Mouse (Mus musculus) liver, embryonic 14.5 days (tissue): Measurements from ENCODE around the gene Me1. TPM values are rescaled to one million over a fixed set of nuclear protein-coding genes. Genes with fewer than 3 reads are reported as not detected.

Experiments used
- ATAC-seq: fragments of 200-750 bp; cut with Nextera tagmentation; 2 replicates; pipeline ENCODE4 v1.8.0; 2017; ENCODE audit warnings: moderate number of reproducible peaks, mild to moderate bottlenecking, moderate library complexity; ENCODE audit not compliant: insufficient read depth
- DNase-seq, 3 experiments: peaks; one replicate each; pipeline ENCODE4 v3.0.0-alpha.2; 2012 to 2013; ENCODE audit warnings: low read depth in 3 of 3, low spot score in 3 of 3
- H3K27ac ChIP-seq: fragments of 300-500 bp; sonication (generic); 2 replicates; pipeline ENCODE4 v1.5.1; 2014; ENCODE audit warnings: moderate library complexity, mild to moderate bottlenecking, control low read depth, inconsistent platforms
- H3K27me3 ChIP-seq: fragments of 300-500 bp; sonication (generic); 2 replicates; pipeline ENCODE4 v1.6.1; 2014; ENCODE audit warnings: mild to moderate bottlenecking, low read length, moderate library complexity; ENCODE audit not compliant: control insufficient read depth, insufficient read depth
- H3K36me3 ChIP-seq: fragments of 300-500 bp; sonication (generic); replicated peaks from 2 replicates; pipeline ENCODE4 v1.6.1; 2014; ENCODE audit warnings: low read depth; ENCODE audit not compliant: control insufficient read depth, insufficient read depth
- H3K4me1 ChIP-seq, 2 experiments: fragments of 200-500 bp in 1 of 2; fragments of 300-500 bp in 1 of 2; sonication (generic) in 1 of 2; replicated peaks; 2 replicates each; pipeline ENCODE4 v1.6.1; 2012 to 2014; ENCODE audit warnings: antibody characterized with exemption in 1 of 2, inconsistent platforms in 1 of 2, low read length in 1 of 2; ENCODE audit not compliant: control insufficient read depth in 2 of 2, insufficient read depth in 2 of 2
- H3K4me2 ChIP-seq: fragments of 300-500 bp; sonication (generic); 2 replicates; pipeline ENCODE4 v1.6.1; 2014; ENCODE audit warnings: low read depth, mild to moderate bottlenecking, control low read depth, moderate library complexity
- H3K4me3 ChIP-seq, 2 experiments: fragments of 200-500 bp in 1 of 2; fragments of 300-500 bp in 1 of 2; sonication (generic) in 1 of 2; 2 replicates each; pipeline ENCODE4 v1.5.1; 2012 to 2014; ENCODE audit warnings: low read depth in 2 of 2, low read length in 2 of 2, mild to moderate bottlenecking in 2 of 2, control low read depth in 1 of 2, inconsistent platforms in 1 of 2, moderate library complexity in 1 of 2; ENCODE audit not compliant: insufficient read depth in 1 of 2
- H3K9ac ChIP-seq: fragments of 300-500 bp; sonication (generic); replicated peaks from 2 replicates; pipeline ENCODE4 v1.6.1; 2014; ENCODE audit warnings: mild to moderate bottlenecking, control low read depth, moderate library complexity
- H3K9me3 ChIP-seq: fragments of 300-500 bp; sonication (generic); 2 replicates; pipeline ENCODE4 v1.6.1; 2016; ENCODE audit warnings: low read length, mixed read lengths; ENCODE audit not compliant: control insufficient read depth
- CTCF ChIP-seq: IDR thresholded peaks from 2 replicates; pipeline ENCODE4 v1.5.1; 2016; ENCODE audit warnings: antibody characterized with exemption, low read depth, control low read depth
- EP300 ChIP-seq: IDR thresholded peaks from 2 replicates; pipeline ENCODE4 v1.6.1; 2016; ENCODE audit warnings: antibody characterized with exemption, low read depth
- WGBS: fragments of 180-500 bp; shearing (Covaris S2); extraction: QIAGEN DNeasy Blood & Tissue Kit; methylation state at CpG from one replicate; pipeline ENCODE4 v1.1.7; 2014; ENCODE audit not compliant: insufficient replicate concordance; 5-methylcytosine and 5-hydroxymethylcytosine counted together
- polyA plus RNA-seq, 2 experiments: library from polyadenylated mRNA; depleted of rRNA in 1 of 2; stranded (reverse) in 1 of 2; unstranded in 1 of 2; fragments of >200 nt; fragmentation: Nextera tagmentation in 1 of 2; extraction: Ambion mirVana in 1 of 2; gene quantifications; 2 replicates each; pipeline versions ENCODE4 v1.2.1 to v1.2.3; 2012 to 2014

Me1 gene
- polyA plus RNA-seq, 2 experiments, result 1.8 to 3.6 TPM

DNA sequence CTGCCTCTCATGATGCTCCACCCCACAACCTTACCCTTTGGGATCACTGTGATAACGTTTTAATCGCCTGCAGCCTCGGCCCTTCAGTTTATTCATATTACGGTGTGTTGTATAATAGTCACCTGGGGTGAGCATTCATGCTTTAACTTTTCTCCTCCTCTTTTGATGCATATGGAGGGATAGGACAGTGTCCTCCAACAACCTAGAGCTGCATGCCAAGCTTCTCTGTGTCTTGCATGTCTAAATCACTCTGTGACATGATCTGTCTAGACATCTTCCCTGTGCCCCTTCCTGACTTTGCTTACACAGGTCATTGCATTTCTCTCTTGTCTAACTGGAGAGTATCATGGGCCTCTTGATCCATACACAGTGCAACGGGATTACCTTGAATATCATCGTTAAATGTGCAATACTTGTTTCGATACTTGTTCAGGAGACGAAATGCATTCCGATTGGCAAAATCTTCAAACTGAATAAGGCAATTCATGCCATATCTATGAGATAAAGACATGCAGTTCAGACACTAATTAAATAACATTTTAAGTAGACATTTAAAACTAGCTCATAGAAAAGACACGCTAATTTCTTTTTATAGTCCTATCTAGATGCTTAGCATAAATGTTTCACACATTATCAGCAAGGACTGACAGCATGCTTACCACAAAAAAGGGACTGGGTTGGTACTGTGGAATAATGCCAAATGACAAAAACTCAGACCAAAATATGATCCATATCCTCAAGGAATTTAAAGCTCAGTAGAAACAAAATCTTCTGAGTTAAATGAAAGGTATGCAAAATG lies 76.2 kb downstream of the Me1 start:
- 73% methylated on average over 10 of the region's 10 CpGs for WGBS
- H3K9me3 ChIP-seq, result no peaks in the 10 kb centered on the region
- no peak for DNase-seq
- no peak overlapping the region for H3K4me3 ChIP-seq
- no peak for ATAC-seq
- no peak overlapping the region for H3K9ac ChIP-seq
- no peaks in the 10 kb centered on the region for H3K36me3 ChIP-seq
- H3K4me1 ChIP-seq, result no peaks in the 10 kb centered on the region
- no peaks in the 10 kb centered on the region for H3K27me3 ChIP-seq
- H3K4me2 ChIP-seq, result no peak overlapping the region
- TF ChIP-seq CTCF, result no peak
- no peak for TF ChIP-seq EP300
- no peak overlapping the region for H3K27ac ChIP-seq

DNA sequence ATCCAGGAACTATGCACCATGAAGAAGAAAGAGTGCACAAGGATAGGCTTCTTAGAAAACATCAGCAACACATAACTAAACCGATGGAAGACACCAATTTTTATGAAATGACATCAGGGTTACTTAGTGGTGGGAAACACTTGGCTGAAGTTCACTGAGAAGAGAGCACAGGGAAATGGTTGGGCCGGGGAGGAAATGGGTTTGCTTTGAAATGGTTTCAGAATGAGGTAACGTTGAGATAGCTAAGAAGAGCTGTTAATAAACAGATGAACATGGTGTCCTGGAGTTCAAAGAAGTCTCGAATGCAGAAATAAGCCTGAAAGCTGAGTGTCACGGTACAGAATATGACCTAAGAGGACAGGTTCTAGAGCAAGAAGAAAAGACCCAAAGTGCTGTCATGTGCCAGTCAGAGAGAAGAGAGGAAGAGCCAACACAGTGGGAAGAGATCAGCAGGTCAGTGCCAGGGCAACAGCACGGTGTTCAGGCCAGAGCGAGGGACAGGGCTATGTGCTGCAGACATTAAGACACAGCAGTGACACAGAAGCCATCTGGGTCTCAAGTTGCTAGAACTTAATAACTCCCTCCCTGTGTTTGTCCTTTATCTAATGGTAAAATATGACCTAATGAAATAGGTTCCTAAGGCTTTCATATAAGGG lies 77.8 kb downstream of the Me1 start:
- TF ChIP-seq EP300, result no peak
- 48% methylated on average over 7 of the region's 7 CpGs for WGBS
- Histone ChIP-seq H3K36me3 (no peaks in the 10 kb centered on the region), H3K27ac (no peak overlapping the region), H3K9ac (no peak overlapping the region), H3K4me3 (no peak overlapping the region), H3K4me1 (no peaks in the 10 kb centered on the region), H3K4me2 (no peak overlapping the region), H3K9me3 (no peaks in the 10 kb centered on the region), H3K27me3 (no peaks in the 10 kb centered on the region)
- ATAC-seq (no peak), DNase-seq (no peak)

DNA sequence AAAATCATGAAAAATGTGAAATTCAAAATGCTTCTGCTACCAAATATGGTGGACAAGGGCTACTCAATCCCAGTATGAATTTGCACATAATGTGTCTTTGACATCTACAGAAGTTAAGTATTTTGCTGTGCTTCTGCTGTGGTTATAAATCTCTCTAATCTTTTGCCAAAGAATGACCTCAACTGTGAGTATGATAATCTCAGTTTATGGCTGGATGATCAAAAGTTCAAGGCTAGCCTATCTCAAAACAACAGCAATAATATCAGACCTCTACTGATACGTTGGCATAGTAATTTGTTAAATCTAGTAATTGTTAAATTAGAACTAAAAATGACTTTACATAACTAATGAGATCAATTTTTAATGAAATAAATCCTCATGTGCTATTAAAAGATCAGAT lies 80.0 kb downstream of the Me1 start:
- no peak for ATAC-seq
- H3K27ac ChIP-seq, result no peak overlapping the region
- 48% methylated on average over 1 of the region's 1 CpGs for WGBS

DNA sequence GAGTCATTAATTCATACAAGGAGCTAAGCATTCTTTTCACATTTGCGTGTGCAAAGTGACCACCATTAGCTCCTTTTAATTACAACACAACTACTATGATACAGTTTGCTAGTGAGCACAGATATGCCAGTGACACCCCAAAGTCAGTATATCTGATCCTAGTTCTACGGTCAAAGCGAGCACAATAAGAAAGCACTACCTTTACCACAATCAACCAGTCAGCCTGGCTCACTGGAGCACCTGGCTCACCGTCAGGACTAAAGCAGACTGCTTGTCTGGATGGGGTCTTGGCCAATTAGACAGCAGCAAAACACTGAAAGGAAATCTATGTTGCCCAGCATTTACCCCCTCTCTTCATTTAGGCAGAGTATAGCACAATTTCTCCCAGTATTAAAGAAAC lies 83.7 kb downstream of the Me1 start:
- 70% methylated on average over 4 of the region's 4 CpGs for WGBS
- H3K4me2 ChIP-seq, result no peak overlapping the region
- no peak overlapping the region for H3K9ac ChIP-seq
- no peak for TF ChIP-seq CTCF
- TF ChIP-seq EP300, result no peak
- H3K9me3 ChIP-seq, result no peaks in the 10 kb centered on the region
- no peak for DNase-seq
- no peak overlapping the region for H3K4me3 ChIP-seq
- no peak overlapping the region for H3K27ac ChIP-seq
- H3K36me3 ChIP-seq, result no peaks in the 10 kb centered on the region
- H3K27me3 ChIP-seq, result no peaks in the 10 kb centered on the region
- ATAC-seq, result no peak
- H3K4me1 ChIP-seq, result no peaks in the 10 kb centered on the region

More for the DNA sequence above, 80.0 kb downstream of the Me1 start:
- no peak for TF ChIP-seq CTCF
- no peak for TF ChIP-seq EP300
- Histone ChIP-seq H3K9me3 (no peaks in the 10 kb centered on the region), H3K4me3 (no peak overlapping the region), H3K4me2 (no peak overlapping the region), H3K36me3 (no peaks in the 10 kb centered on the region), H3K27me3 (no peaks in the 10 kb centered on the region), H3K9ac (no peak overlapping the region), H3K4me1 (no peaks in the 10 kb centered on the region)
- no peak for DNase-seq

DNA sequence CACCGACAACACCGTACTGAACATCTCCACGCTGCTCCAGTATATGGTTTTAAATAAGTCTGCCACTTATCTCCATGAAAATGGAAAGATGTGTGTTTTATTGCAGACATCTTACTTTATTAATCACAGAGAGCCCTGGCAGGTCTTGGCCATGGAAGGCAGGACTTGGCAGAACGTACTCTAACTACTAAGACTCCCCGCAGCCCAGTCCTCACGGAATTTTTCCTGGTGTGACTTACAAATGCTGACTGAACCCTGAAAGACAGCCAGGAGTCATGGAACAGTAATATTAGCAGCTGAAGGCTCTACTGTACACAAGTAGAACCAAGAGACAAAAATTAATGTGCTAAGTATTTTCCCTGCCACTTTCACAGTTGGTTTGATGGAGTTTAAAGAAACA lies 90.0 kb downstream of the Me1 start:
- Histone ChIP-seq H3K4me3 (no peak overlapping the region), H3K9ac (no peak overlapping the region), H3K27me3 (no peaks in the 10 kb centered on the region), H3K27ac (no peak overlapping the region), H3K9me3 (no peaks in the 10 kb centered on the region), H3K36me3 (no peaks in the 10 kb centered on the region), H3K4me1 (no peaks in the 10 kb centered on the region), H3K4me2 (no peak overlapping the region)
- TF ChIP-seq CTCF (no peak), EP300 (no peak)
- WGBS, result 77% methylated on average over 6 of the region's 6 CpGs
- ATAC-seq, result no peak
- DNase-seq, result no peak
